Mouse (Mus musculus) forebrain, embryonic 13.5 days (tissue): ENCODE measurements around the gene Zfp958. TPM values are rescaled to one million over a fixed set of nuclear protein-coding genes. Genes with fewer than 3 reads are reported as not detected.

Source experiments
- ATAC-seq: fragments of 200-750 bp; cut with Nextera tagmentation; 2 replicates; pipeline ENCODE4 v1.8.0; 2017
- H3K27ac ChIP-seq: fragments of 300-500 bp; sonication (generic); 2 replicates; pipeline ENCODE4 v1.5.1; 2015; ENCODE audit warnings: inconsistent platforms, mild to moderate bottlenecking, moderate library complexity
- H3K27me3 ChIP-seq: fragments of 300-500 bp; sonication (generic); 2 replicates; pipeline ENCODE4 v1.6.1; 2015; ENCODE audit warnings: mild to moderate bottlenecking, inconsistent platforms
- H3K36me3 ChIP-seq: fragments of 300-500 bp; sonication (generic); 2 replicates; pipeline ENCODE4 v1.6.1; 2015; ENCODE audit warnings: mild to moderate bottlenecking, inconsistent platforms; ENCODE audit not compliant: poor library complexity, severe bottlenecking
- H3K4me1 ChIP-seq: fragments of 300-500 bp; sonication (generic); 2 replicates; pipeline ENCODE4 v1.6.1; 2015; ENCODE audit warnings: inconsistent platforms
- H3K4me2 ChIP-seq: fragments of 300-500 bp; sonication (generic); 2 replicates; pipeline ENCODE4 v1.6.1; 2015; ENCODE audit warnings: inconsistent platforms, mild to moderate bottlenecking, moderate library complexity
- H3K4me3 ChIP-seq: fragments of 300-500 bp; sonication (generic); 2 replicates; pipeline ENCODE4 v1.5.1; 2015; ENCODE audit warnings: mild to moderate bottlenecking, inconsistent platforms
- H3K9ac ChIP-seq: fragments of 300-500 bp; sonication (generic); 2 replicates; pipeline ENCODE4 v1.6.1; 2015; ENCODE audit warnings: mild to moderate bottlenecking, inconsistent platforms
- H3K9me3 ChIP-seq: fragments of 300-500 bp; sonication (generic); replicated peaks from 2 replicates; pipeline ENCODE4 v1.6.1; 2016; ENCODE audit warnings: inconsistent platforms
- WGBS: fragments of 180-500 bp; shearing (Covaris S2); methylation state at CpG from one replicate; pipeline ENCODE4 v1.1.7; 2015; 5-methylcytosine and 5-hydroxymethylcytosine counted together
- polyA plus RNA-seq: library from polyadenylated mRNA; unstranded; fragments of >200 nt; fragmentation: Nextera tagmentation; extraction: Ambion mirVana; gene quantifications from 2 replicates; pipeline ENCODE4 v1.2.1, GENCODE M21; 2015

Gene Zfp958
- polyA plus RNA-seq, 1 experiment from 2014 or later = 16.8 TPM

- no peak overlapping the region for H3K27ac ChIP-seq
- no peaks in the 10 kb centered on the region for H3K36me3 ChIP-seq
- no peak overlapping the region for H3K9ac ChIP-seq
- no peak overlapping the region for H3K4me2 ChIP-seq
- no peaks in the 10 kb centered on the region for H3K27me3 ChIP-seq
- H3K4me1 ChIP-seq = peaks cover 5% of the 10 kb centered on the region; the same call in 1 of the 2 replicates
- H3K4me3 ChIP-seq = no peak overlapping the region
- 89% methylated on average over 17 of the region's 17 CpGs for WGBS
- H3K9me3 ChIP-seq = peaks cover 3% of the 10 kb centered on the region
- ATAC-seq = no peak
These were observed 62.4 kb downstream of the Zfp958 start for GRCm38 (mm10) chr8:4675191-4676003.

GRCm38 (mm10) chr8:4676586-4676985 lies 63.6 kb downstream of the Zfp958 start:
- H3K27ac ChIP-seq = peak overlapping the region; percentile 98; the same call in 1 of the 2 replicates
- peak overlapping the region; percentile 65 for H3K4me3 ChIP-seq
- H3K36me3 ChIP-seq = no peaks in the 10 kb centered on the region
- no peak for ATAC-seq
- 92% methylated on average over 7 of the region's 7 CpGs for WGBS
- H3K4me1 ChIP-seq = peaks cover 5% of the 10 kb centered on the region; the same call in 1 of the 2 replicates
- H3K9me3 ChIP-seq = no peaks in the 10 kb centered on the region; the same call in none of the 2 replicates
- H3K9ac ChIP-seq = peak overlapping the region; percentile 81; the same call in 1 of the 2 replicates
- H3K27me3 ChIP-seq = no peaks in the 10 kb centered on the region
- peak overlapping the region; percentile 54 for H3K4me2 ChIP-seq

GRCm38 (mm10) chr8:4677265-4678217 lies 64.6 kb downstream of the Zfp958 start:
- WGBS = under 1% methylated on average over 72 of the region's 72 CpGs
- H3K9ac ChIP-seq = peak overlapping the region; percentile 81
- peaks cover 5% of the 10 kb centered on the region; the same call in 1 of the 2 replicates for H3K4me1 ChIP-seq
- ATAC-seq = peak; percentile 94
- no peaks in the 10 kb centered on the region; the same call in 1 of the 2 replicates for H3K9me3 ChIP-seq
- peak overlapping the region; percentile 98 for H3K27ac ChIP-seq
- no peaks in the 10 kb centered on the region for H3K36me3 ChIP-seq
- no peaks in the 10 kb centered on the region for H3K27me3 ChIP-seq
- peak overlapping the region; percentile 65 for H3K4me3 ChIP-seq
- peak overlapping the region; percentile 54 for H3K4me2 ChIP-seq

- H3K27ac ChIP-seq = peak overlapping the region; percentile 98
- ATAC-seq = peak; percentile 62
- peaks cover 5% of the 10 kb centered on the region; the same call in 1 of the 2 replicates for H3K4me1 ChIP-seq
These were observed 65.4 kb downstream of the Zfp958 start for GRCm38 (mm10) chr8:4678218-4678907.

GRCm38 (mm10) chr8:4678908-4679545 lies 66.1 kb downstream of the Zfp958 start:
- no peak; the same call in 1 of the 2 replicates for ATAC-seq
- Histone ChIP-seq H3K9me3 (no peaks in the 10 kb centered on the region; the same call in 1 of the 2 replicates), H3K9ac (0 out of 2 replicates have a peak overlapping the region, but pooled peaks have one; percentile 69), H3K4me3 (peak overlapping the region; percentile 65), H3K4me1 (peaks cover 5% of the 10 kb centered on the region; the same call in 1 of the 2 replicates), H3K36me3 (no peaks in the 10 kb centered on the region), H3K27me3 (no peaks in the 10 kb centered on the region), H3K27ac (peak overlapping the region; percentile 98; the same call in 1 of the 2 replicates), H3K4me2 (peak overlapping the region; percentile 54)
- WGBS = 79% methylated on average over 8 of the region's 8 CpGs

More at GRCm38 (mm10) chr8:4678218-4678907, 65.4 kb downstream of the Zfp958 start:
- no peaks in the 10 kb centered on the region for H3K27me3 ChIP-seq
- H3K36me3 ChIP-seq = no peaks in the 10 kb centered on the region
- peak overlapping the region; percentile 65 for H3K4me3 ChIP-seq
- H3K9me3 ChIP-seq = no peaks in the 10 kb centered on the region; the same call in 1 of the 2 replicates
- WGBS = under 1% methylated on average over 37 of the region's 37 CpGs
- H3K9ac ChIP-seq = peak overlapping the region; percentile 69
- H3K4me2 ChIP-seq = peak overlapping the region; percentile 54

GRCm38 (mm10) chr8:4679796-4680195 lies 66.8 kb downstream of the Zfp958 start:
- Histone ChIP-seq H3K36me3 (no peaks in the 10 kb centered on the region), H3K27ac (no peak overlapping the region), H3K4me2 (no peak overlapping the region), H3K4me3 (no peak overlapping the region), H3K4me1 (peaks cover 5% of the 10 kb centered on the region; the same call in 1 of the 2 replicates), H3K9me3 (no peaks in the 10 kb centered on the region; the same call in 1 of the 2 replicates), H3K9ac (no peak overlapping the region), H3K27me3 (no peaks in the 10 kb centered on the region)
- ATAC-seq = no peak
- WGBS = 90% methylated on average over 3 of the region's 3 CpGs

Other genes with a start within 250 kb of the Zfp958 start
- 24.6 and 29.5 TPM in 2 replicates for gene Cers4, start 120.1 kb upstream of the Zfp958 start, polyA plus RNA-seq
- 57.0 and 60.4 TPM in 2 replicates for gene Shcbp1, start 166.4 kb downstream of the Zfp958 start, polyA plus RNA-seq